Mouse (Mus musculus): ENCODE data around the gene Olfr1392.
"Not testable (repeated sequence)": the region's sequence is repeated elsewhere in the genome, so short reads cannot be mapped to it uniquely, and the experiment has no call there.

Gene Olfr1392

DNA sequence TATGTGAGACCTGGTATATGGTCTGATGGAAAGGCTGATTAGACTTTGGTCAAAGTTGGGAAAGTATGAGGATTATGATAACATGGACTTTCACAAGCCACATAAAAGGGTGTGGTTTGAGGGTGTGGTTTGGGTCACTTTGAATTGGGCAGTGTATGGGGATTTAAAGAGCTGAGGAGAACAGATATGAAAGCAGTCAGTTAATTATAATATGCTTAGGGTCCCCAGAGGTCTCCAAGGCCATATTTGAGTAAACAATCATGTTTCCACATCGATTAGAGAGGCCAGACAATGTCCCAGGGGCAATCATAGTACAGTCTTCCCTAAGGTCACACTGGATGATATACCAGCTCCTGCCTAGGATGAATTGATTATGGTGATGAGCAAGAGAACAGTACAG is at the start of gene Olfr1392:
TSS of gene Olfr1392 (plus strand) at position 301 of the 400 bp plus-strand sequence.
- DNase-seq (ENCODE audit: low read depth, low spot score): not testable (repeated sequence)

DNA sequence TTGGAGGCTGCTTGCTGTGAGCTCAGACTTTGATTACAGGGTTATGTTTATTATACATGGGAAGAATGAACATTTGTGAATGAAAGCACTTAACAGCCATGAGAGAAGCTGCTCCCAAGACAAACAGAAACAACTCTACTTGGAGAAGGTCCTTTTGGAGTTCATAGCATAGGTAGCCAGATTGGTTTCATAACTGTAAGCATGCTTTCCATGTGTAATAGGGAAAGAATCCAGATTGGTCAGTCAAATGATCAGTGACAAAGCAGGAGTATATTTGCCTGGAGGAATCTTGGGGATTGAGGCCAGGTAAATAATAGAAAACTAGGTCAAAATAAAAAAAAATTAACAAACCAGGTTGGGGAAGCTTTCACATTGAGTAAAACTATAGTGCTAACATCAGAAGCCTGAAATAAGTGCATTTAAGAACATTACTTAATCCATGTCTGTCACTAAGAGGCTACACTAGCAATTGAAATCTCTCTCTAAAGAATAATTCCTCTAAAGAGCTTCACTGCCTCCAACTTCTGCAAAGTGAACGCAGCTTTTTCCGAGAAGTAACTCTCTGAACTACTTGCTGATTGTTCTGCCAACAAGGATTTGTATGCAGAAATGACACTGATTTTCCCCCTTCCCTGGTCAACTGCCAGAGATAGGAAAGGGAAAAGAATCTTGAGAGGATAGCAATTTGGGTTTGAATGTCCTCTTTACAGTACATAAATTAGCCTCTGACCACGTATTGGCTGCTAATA is 49.4 kb upstream of the Olfr1392 start:
- DNase-seq (ENCODE audit: low read depth, low spot score): no peak

DNA sequence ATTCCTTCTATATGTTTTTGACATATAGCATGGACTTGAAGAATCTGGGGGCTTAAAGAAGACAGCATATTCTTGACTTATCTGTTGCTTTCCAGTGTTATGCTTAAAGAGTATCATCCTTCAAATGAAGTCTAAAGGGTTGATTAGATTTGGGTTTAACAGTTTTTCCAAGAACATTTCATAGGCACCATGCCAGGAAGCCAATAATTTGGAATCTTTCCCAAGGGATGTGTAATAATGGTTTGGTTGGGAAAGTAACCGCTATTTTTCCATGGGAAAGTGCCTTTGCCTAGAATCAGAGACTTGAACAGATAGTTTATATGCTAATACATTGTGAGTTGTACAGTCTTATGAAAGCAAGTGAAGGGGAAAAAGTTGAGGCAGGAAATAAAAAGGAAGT is 48.2 kb upstream of the Olfr1392 start:
- no peak for DNase-seq (ENCODE audit: low read depth, low spot score)

DNA sequence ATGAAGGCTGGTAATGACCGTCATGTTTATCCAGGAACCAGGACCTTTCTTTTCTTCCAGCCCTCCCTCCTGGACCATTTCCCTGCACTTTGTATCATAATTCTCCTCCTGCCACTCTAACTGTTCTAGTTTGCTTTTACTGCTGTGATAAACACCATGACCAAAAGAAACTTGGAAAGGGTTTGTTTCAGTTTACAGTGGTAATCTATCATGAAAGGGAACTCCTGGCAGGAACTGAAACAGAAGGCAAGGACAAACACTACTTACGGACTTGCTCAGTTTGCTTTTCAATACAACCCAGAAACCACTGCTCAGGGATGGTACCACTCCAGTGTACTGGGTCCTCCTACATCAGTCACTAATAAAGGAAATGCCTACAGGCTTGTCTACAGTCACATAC is 47.5 kb upstream of the Olfr1392 start:
- DNase-seq (ENCODE audit: low read depth, low spot score): no peak

DNA sequence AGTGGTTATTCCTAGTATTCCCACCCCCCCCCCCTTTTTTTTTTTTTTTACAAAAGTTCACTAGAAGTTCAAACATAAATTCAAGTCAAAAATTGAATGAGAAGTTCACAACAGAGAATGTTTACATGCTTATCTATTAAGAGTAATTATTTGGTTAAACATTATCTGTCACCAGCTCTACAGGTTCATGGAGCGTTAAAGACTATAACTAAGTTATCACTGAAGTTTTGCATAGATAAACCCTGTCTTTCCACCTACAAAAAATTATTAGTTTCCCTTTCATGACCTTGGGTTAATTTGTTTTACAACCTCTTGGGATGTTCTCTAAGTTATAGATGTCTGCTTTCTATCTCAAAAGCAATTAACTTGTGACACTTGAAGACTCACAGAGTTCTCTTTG is 44.8 kb upstream of the Olfr1392 start:
- no peak for DNase-seq (ENCODE audit: low read depth, low spot score)

DNA sequence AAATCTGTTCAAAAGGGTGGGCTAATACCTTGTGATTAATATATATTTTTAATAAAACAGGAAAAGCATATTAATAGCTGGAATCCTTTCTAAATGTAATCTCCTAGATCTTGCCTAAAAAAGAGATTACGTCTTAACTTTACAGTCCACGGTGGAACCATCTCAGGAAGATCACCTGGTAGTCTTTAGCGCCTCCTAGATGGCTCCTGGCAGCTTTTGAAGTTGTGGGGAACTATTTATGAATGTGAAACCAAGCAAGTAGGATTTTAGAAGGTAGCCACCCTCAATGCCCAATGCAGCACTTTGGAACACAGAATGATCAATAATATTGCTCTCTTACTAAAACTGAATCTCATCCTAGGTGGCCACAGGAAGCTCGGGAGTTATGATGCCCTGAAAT is 44.2 kb upstream of the Olfr1392 start:
- DNase-seq (ENCODE audit: low read depth, low spot score): no peak

DNA sequence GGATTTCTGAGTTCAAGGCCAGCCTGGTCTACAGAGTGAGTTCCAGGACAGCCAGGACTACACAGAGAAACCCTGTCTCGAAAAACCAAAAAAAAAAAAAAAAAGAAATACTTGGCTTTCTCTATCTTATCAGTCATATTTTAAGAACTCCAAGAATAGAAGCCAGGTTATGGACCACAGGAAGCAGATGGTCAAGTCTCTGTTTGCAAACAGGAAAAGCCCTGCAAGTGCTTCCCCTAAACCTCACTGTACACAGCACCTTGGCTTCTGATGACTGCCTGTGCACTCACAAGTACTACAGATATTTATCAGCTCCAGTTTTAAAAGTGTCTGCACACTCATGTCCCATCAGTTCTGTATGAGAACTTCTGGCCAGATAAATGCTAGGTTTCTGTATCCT is 43.6 kb upstream of the Olfr1392 start:
- no peak for DNase-seq (ENCODE audit: low read depth, low spot score)

DNA sequence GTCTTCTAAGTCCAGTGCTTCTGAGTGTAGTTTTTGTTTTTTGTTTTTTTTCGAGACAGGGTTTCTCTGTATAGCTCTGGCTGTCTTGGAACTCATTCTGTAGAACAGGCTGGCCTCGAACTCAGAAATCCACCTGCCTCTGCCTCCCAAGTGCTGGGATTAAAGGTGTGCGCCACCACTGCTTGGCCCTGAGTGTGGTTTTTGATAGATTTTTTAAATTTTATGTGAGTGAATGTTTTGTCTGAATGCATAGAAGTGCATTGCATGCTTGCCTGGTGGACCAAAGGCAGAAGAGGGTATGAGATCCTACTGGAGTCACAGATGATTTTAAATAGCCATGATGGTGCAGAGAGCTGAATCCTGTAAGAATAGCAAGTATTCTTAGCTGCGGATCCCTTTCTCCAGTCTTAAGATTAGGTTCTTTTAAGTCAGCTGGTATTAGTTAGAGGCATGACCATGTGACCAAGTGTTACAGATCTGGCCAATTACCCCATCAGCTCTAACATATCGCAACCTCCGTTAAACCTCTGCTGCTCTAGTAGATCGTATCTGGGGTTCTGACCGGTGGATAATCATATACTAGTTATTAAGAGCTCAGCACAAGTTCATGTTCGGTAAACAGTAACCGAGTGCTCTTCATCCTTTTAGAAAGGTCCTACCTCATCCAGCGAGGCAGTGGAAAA is 42.0 kb upstream of the Olfr1392 start:
- no peak for DNase-seq (ENCODE audit: low read depth, low spot score)

DNA sequence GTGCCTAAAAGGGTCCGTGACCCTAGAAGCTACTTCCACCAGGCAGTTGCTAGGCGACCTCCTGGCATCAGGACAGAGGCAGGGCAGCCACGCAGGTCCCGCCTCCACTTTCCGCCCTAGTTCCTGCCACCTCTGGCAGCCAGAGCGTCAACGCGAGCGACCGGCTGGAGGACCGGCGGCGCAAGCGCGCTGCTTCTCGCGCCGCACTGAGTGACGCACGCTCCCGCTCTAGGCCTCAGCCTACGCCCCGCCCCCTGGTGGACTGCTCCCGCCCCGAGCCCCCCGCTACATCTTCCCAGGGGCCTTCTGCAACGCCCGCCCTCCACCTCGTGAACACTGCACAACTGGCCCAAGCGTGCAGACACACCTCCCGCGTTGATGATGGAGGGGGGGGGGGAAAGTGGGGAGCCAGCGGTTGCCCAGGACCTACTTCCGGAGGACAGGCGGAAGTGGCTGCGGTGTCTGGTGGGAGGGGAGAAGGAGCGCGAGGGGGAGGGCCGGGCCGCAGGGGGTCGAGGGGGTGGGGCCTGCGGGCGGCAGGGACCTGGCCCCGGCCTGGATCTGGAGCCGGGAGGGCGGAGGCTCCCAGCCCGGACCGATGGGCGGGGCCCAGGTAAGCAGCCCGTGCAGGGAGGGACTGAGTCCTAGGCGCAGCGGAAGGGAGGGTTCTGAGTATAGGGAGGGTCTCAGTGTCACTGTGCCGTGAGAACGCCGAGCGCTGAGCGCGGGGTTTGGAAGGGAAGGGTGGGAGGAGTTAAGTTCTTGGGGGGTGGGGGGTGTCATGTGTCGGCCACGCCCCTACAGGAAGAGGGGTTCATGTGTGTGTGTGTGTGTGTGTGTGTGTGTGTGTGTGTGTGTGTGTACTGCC is 41.1 kb upstream of the Olfr1392 start, which contains the start of gene Mgat1:
TSS of gene Mgat1 (plus strand) at position 465 of the 868 bp plus-strand sequence.
- DNase-seq (ENCODE audit: low read depth, low spot score): peak; percentile 98

DNA sequence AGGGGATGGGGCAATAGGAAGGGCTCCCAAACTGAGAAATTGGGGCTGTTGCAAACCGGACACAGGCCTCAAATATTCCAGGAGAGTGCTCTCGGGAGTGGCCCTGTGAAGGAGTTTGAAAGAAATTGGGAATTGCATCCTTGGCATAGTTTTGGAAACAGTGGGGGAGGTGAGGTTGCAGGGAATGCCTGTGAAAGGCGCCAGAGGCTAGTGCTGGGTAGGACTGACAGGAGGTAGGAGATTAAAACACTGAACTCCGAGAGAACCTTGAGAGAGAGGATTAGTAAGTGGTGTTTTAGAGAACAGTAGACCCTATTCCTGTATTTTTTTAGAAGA is 40.5 kb upstream of the Olfr1392 start:
- DNase-seq (ENCODE audit: low read depth, low spot score): no peak

DNA sequence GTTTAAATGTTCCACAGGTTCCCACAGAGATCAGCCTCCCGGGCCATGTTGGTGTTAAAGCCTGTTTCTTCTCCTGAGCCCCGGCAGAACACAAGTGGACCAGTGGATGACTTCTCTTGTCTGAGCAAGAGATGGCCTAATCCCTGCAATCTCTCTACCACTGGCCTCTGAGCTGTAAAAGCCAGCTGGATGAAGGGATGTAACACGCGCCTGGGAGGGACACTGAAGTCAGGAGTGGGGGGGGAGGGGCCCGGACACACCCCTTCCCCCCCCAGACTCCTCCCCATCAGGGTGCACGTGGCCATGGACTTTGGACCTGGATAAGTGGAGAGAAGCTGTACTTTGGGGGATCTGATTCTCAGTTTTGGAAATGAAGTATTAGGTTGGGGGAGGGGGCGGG is 39.9 kb upstream of the Olfr1392 start:
- peak; percentile 72 for DNase-seq (ENCODE audit: low read depth, low spot score)

DNA sequence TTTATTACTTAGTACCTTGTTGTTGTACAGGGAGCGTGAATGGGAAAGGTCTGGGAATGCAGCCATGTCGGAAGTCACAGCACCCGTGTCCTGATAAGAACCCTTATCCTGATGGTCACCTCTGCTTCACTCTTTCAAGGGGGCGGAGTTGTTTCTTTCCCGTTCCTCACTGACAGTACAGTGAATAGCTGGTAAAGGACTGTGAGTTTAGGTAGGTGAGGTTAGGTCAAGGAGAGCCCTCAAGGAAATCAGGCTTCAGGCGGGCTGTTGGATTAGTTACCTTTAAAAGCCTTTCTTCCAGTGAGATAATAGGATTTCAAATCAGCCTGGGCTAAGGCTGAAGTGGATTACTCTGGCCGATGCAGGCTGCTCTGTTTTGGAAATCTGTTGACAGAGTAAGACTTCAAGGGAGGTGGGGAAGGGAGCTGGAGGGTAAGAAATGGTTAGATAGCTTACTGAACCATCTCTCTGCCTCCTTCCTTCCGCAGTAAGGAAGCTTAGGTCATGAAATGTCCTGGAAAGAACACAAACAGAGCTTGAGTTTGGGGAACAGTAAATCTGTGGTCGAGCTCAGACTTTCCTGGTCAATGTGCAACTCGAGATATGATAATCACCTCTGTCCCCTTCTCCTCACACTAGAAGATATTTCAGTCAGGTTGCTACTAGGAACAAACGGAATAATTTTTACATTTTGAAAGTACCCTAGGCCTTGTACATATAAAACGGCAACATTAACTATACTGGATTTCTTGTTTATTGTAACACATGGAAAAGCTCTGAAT is 39.3 kb upstream of the Olfr1392 start:
- DNase-seq (ENCODE audit: low read depth, low spot score): no peak

DNA sequence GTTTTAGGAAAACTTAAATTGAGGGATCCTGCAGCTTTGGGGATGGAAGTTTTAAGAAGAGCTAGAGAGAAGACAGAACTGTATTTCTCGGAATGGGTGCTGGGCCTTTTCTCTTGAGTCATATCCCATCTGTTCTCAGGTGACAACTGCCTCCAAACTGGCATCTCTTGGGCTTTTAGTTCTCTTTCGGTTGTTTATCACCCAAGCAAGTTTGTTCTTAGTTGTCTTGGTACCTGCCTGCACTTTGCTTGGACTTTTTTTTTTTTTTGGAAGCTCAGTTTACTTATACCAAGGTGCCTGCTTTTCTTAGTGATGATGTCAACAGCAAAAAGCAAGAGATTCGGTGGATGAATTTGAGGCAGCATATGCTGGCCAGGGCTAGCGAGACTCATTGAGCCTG is 38.6 kb upstream of the Olfr1392 start:
- no peak for DNase-seq (ENCODE audit: low read depth, low spot score)

DNA sequence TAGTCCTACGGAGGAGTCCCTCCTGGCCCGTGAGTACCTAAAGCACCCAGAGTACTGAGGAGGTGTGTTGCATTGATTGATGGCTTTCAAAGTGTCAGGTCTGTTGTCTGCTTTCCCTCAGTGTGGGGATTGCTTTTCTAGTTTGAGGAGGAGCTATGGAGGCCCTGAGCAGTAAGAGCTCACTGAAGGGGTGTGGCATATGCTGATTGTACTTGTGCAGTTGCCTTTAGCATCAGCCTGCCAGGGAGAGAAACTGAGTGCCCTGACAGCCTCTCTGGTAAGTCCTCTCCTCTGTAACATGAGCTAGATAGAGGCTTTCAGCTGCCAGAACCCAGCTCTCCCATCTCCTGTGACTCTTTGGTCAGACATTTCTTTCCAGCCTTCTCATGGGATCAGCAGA is 37.8 kb upstream of the Olfr1392 start:
- DNase-seq (ENCODE audit: low read depth, low spot score): peak; percentile 23

DNA sequence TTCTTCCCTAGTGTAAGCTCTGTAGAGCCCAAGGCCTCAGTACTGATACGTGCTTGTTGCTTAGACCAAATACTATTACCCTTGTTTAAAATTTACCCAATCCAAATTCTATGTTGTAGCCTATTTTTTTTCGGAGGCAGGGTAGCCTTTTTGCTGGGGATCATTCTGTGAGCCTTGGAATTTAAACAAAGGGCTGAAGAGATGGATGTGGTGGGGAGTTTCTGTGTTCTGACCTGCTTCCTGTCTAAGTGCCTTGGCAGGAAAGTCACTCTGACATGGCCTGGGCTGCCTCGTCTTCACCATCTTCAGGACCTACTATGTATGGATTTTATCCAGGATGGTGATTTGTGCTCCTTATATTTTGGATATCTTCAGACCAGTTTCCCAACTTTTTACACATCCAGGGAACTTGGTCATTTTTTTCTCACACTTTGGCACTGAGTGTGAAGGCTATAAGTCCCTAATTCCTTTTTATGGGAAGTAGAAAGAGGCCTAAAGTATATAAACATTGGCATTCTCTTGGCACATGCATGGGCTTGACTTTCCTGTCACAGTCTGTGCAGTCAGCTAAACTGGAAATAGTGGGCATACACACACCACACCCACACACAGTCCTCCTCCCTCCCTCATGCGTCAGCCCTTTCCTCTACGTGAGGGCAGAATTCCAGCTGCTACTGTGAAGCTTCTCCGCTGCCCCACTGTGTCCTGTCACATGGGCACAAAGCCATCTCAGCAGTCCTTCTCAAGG is 36.7 kb upstream of the Olfr1392 start:
- DNase-seq (ENCODE audit: low read depth, low spot score): no peak

DNA sequence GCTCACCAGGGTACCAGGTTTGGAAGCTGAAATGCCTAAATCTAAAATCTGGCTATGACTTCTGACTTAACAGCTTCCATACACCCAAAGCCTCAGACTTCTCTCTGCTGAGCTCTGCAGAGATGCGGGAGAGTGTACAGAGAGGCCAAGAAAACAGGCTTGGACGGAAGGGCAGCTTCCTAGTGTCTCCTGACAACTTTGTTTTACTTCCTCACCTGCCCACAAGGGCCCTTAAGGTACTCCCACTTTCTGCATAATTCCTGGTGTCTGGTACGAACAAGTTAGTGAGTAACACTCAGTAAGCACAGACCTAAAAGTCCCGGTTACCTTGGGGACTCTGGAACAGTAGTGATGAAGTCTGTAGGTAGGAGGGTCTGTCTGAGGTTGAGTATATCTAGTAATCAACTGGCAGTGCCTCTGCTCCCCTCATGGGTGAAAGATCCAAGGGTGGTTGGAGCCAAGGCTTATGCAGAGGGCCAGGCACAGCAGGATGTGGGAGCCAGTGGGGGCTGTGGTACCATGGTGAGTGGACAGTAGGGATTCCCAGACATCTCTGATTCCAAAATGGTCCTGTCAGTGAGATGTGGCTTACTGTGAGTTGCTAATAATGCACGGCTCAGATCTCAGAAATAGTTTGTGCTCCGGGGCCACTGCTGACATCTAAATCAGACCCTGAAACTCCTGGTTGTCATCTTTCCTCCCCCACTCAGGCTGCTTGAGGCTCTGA is 35.9 kb upstream of the Olfr1392 start:
- DNase-seq (ENCODE audit: low read depth, low spot score): no peak

DNA sequence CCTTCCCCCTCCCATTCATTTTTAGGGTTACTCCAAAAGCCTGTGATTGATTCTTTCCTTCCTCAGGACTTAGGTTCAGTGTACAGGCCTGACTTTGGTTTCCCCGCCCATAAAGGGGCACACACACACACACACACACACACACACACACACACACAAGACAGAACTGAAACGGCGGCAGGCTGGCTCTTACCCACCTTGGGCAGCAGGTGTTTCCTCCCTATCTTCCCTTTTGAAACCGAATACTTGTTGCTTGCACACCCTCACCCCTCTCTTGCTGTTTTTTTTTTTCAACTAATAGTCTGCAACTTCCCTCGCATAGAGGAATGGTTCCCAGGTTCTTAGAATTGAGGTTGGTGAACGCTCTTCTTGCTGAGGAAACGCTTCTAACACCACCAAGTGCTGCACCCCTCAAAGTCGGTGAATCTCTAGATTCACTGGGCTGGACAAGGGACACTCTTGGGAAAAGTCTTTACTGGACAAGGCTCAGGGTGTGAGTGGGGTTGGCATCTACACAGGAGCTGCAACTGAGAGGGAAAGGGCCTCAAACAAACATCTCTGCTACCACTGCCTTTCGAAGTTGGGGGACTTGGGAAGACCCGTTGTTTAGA is 35.2 kb upstream of the Olfr1392 start:
- DNase-seq (ENCODE audit: low read depth, low spot score): no peak

DNA sequence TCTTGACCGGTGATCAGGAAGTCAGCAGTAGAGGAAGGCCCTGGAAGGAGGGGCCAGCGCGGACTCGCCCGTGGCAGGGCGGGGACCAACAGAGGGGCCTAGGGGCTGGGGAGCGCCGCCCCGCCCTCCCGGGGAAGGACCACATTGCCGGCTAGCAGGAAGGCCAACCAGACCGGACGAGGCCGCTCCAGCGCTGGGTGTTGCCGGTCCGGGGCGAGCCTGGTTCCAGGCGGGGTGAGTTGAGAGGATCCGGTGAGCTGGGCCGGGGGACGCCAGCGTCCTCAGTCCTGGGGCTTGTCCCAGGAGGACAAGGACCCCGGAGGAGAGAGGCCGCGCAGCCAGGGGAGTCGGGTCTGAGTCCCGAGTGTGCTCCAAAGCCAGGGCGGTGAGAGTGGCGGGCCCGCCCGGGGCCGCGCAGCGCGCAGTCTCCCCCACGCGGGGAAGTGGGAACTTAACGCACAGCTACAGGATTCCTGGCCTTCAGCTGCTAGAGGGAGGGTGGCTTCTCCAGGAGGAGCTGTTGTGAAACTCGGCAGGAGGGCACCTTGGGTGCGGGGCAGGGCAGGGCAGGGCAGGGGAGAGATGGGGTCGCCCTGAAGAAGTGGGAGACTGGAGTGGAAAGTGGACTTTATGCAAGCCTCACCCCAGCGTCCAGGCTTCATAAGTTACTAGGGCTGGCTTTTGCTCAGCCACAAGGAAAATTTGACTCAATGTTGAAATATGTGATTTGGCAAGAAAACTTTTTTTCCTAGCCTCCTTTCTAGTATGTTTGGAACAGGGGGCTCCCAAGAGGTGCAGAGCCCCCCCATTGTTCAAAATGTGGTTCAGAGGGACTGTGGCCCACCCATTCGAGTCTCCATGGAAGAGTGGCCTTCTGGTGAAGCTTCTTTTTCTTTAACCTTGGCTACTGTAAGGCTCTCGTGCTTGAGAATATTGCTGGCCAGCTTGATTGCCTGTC is 34.4 kb upstream of the Olfr1392 start:
- DNase-seq (ENCODE audit: low read depth, low spot score): peak; percentile 51

DNA sequence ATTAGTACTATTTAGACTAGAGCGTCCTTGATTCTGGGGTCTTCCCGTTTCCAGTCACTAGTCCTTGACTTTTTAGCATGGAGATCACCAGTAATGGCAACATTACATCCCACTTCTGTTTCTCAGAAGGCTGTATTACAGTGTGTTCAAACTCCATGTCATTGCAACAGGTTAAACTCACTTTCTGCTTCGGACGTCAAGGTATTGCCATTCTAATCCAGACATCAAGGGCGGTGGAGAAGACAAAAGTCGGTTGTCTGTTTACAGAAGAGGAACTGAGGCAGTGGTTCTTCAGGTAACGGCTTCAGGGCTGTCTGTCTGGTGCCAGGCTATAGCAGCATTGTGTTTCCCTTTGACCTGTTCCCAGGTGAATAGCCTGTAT is 33.7 kb upstream of the Olfr1392 start:
- no peak for DNase-seq (ENCODE audit: low read depth, low spot score)
